Mouse (Mus musculus) stomach, postnatal 0 days (tissue): ENCODE data around the gene Otud4.

Source experiments
- CTCF ChIP-seq: IDR thresholded peaks from 2 replicates; pipeline ENCODE4 v1.5.1; 2016; ENCODE audit warnings: antibody characterized with exemption, low read depth, mild to moderate bottlenecking, moderate library complexity
- EP300 ChIP-seq: optimal IDR thresholded peaks from 2 replicates; pipeline ENCODE3; 2016; ENCODE audit warnings: antibody characterized with exemption

- TF ChIP-seq CTCF (no peak), EP300 (no peak)
These were observed 71.9 kb downstream of the Otud4 start, which contains the start of the genes Abce1 and Anapc10 for GRCm38 (mm10) chr8:79711064-79711961.
